Mouse (Mus musculus) neural tube, embryonic 15.5 days (tissue): ENCODE data around the gene Myadm. TPM values are rescaled to one million over a fixed set of nuclear protein-coding genes. Genes with fewer than 3 reads are reported as not detected.

Source experiments
- ATAC-seq: fragments of 200-750 bp; cut with Nextera tagmentation; 2 replicates; pipeline ENCODE4 v1.8.0; 2017; ENCODE audit warnings: mild to moderate bottlenecking, moderate TSS enrichment, moderate library complexity; ENCODE audit not compliant: low FRiP score
- H3K27ac ChIP-seq: fragments of 300-500 bp; sonication (generic); replicated peaks from 2 replicates; pipeline ENCODE4 v1.5.1; 2015; ENCODE audit warnings: mild to moderate bottlenecking, inconsistent platforms
- H3K27me3 ChIP-seq: fragments of 300-500 bp; sonication (generic); replicated peaks from 2 replicates; pipeline ENCODE4 v1.6.1; 2015; ENCODE audit warnings: inconsistent platforms
- H3K36me3 ChIP-seq: fragments of 300-500 bp; sonication (generic); 2 replicates; pipeline ENCODE4 v1.6.1; 2015; ENCODE audit warnings: inconsistent platforms
- H3K4me1 ChIP-seq: fragments of 300-500 bp; sonication (generic); 2 replicates; pipeline ENCODE4 v1.6.1; 2015; ENCODE audit warnings: inconsistent platforms
- H3K4me2 ChIP-seq: fragments of 300-500 bp; sonication (generic); 2 replicates; pipeline ENCODE4 v1.6.1; 2015; ENCODE audit warnings: inconsistent platforms, mild to moderate bottlenecking, moderate library complexity
- H3K4me3 ChIP-seq: fragments of 300-500 bp; sonication (generic); replicated peaks from 2 replicates; pipeline ENCODE4 v1.5.1; 2015; ENCODE audit warnings: mild to moderate bottlenecking, inconsistent platforms
- H3K9ac ChIP-seq: fragments of 300-500 bp; sonication (generic); replicated peaks from 2 replicates; pipeline ENCODE4 v1.6.1; 2015; ENCODE audit warnings: mild to moderate bottlenecking, inconsistent platforms
- H3K9me3 ChIP-seq: fragments of 300-500 bp; sonication (generic); replicated peaks from 2 replicates; pipeline ENCODE4 v1.6.1; 2016; ENCODE audit warnings: inconsistent platforms
- WGBS: fragments of 180-500 bp; shearing (Covaris S2); methylation state at CpG from one replicate; pipeline ENCODE4 v1.1.7; 2015; ENCODE audit warnings: mixed read lengths; 5-methylcytosine and 5-hydroxymethylcytosine counted together
- polyA plus RNA-seq: library from polyadenylated mRNA; unstranded; fragments of >200 nt; fragmentation: Nextera tagmentation; extraction: Ambion mirVana; gene quantifications from 2 replicates; pipeline ENCODE4 v1.2.1, GENCODE M21; 2015

Myadm gene
- polyA plus RNA-seq, 1 experiment from 2014 or later: 43.9 TPM

DNA sequence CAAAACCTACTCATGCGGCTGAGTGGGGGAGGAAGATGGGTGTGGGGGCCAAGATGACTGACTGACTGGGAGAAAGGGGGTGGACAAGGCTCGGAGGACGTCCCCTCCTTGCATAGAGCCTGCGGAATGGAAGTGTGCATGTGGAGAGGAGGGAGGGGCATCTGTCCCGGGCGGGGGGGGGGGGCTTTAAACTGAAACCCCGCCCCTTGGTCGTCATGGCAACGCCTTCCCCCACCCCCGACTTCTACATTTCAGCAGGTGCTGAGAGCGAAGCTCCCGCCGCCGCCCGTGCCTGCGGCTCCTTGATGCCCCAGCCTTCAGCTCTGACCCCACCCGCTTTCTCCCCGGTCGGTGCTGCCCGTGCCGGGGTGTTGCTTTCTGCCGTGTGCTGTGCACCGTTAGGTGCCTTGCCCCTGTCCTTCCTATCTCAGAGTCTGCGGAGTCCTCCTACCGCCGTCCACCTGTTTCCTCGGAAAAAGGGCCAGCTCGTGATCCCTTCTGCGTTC is 14.4 kb downstream of the Myadm start:
- H3K9me3 ChIP-seq: no peaks in the 10 kb centered on the region
- H3K4me3 ChIP-seq: peak overlapping the region; percentile 45
- H3K27me3 ChIP-seq: peaks cover 30% of the 10 kb centered on the region
- peak overlapping the region; percentile 95 for H3K4me2 ChIP-seq
- 0 out of 2 replicates have a peak, but pooled peaks cover 9% of the 10 kb centered on the region for H3K36me3 ChIP-seq
- ATAC-seq: peak; percentile 58
- H3K9ac ChIP-seq: peak overlapping the region; percentile 47
- peaks cover 40% of the 10 kb centered on the region for H3K4me1 ChIP-seq
- H3K27ac ChIP-seq: no peak overlapping the region
- WGBS: under 1% methylated on average over 21 of the region's 29 CpGs

DNA sequence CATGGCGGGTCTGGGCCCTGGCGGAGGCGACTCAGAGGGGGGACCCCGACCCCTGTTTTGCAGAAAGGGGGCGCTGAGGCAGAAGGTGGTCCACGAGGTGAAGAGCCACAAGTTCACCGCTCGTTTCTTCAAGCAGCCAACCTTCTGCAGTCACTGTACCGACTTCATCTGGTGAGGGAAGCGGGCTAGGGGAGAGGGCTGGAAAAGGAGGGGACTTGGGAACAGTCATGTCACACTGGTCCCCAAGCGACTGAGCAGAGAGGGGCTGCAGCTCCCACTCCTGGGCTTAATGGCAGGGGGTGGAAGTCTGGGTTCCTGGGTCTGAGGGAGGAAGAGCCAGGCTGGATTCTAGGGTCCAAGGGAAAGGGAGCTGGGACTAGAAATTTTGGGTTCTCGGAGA is 14.9 kb downstream of the Myadm start:
- Histone ChIP-seq H3K27me3 (peaks cover 30% of the 10 kb centered on the region), H3K9me3 (no peaks in the 10 kb centered on the region), H3K27ac (no peak overlapping the region), H3K9ac (peak overlapping the region; percentile 47), H3K4me2 (peak overlapping the region; percentile 95), H3K4me1 (peaks cover 37% of the 10 kb centered on the region), H3K36me3 (0 out of 2 replicates have a peak, but pooled peaks cover 5% of the 10 kb centered on the region), H3K4me3 (peak overlapping the region; percentile 45)
- peak; percentile 42 for ATAC-seq
- 4% methylated on average over 12 of the region's 12 CpGs for WGBS

DNA sequence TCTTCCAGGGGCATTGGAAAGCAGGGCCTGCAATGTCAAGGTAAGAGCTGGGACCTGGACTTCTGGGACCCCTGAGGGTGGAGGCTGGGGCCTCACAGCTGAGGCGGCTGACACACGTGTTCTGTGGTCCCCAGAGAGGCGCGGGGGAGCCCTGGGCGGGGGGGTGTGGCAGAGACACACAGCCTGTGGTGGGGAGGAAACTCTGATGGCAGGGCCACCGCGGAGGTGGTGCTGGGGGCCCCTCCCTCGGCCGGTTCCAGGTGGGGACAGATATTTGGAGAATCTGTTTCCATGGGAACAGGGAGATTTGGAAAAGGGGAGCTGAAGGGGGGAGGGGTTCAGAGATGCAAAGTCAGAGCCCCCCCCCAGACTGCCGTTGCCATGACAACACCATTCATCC is 15.4 kb downstream of the Myadm start:
- Histone ChIP-seq H3K9ac (peak overlapping the region; percentile 47; the same call in 1 of the 2 replicates), H3K27ac (no peak overlapping the region), H3K36me3 (0 out of 2 replicates have a peak, but pooled peaks cover 2% of the 10 kb centered on the region), H3K4me3 (peak overlapping the region; percentile 45), H3K27me3 (peaks cover 30% of the 10 kb centered on the region), H3K9me3 (no peaks in the 10 kb centered on the region), H3K4me1 (peaks cover 37% of the 10 kb centered on the region), H3K4me2 (peak overlapping the region; percentile 95)
- peak; percentile 20; the same call in 1 of the 2 replicates for ATAC-seq
- WGBS: 10% methylated on average over 10 of the region's 10 CpGs

DNA sequence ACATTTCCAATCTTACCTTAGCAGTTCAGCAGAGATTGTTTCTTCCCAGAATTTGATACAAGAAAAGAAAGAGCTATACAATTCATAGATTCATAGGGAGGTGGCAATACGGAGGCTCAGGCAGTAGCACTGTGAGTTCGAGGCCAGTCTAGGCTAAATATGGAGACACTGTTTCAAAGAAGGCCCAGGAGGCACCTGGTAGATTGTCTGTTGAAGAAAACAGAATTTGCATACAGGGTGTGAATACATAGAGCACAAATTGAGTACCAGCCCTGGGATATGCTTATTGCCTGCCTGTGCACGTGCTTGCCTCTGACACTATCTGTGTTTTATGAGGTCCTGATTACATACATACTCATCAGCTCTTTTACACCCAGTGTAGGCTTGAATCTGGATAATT is 17.5 kb downstream of the Myadm start:
- WGBS: 60% methylated on average over 3 of the region's 3 CpGs
- H3K27me3 ChIP-seq: peaks cover 24% of the 10 kb centered on the region; the same call in 1 of the 2 replicates
- H3K4me2 ChIP-seq: no peak overlapping the region
- peaks cover 35% of the 10 kb centered on the region for H3K4me1 ChIP-seq
- no peaks in the 10 kb centered on the region for H3K9me3 ChIP-seq
- ATAC-seq: no peak
- no peak overlapping the region for H3K27ac ChIP-seq
- no peak overlapping the region for H3K9ac ChIP-seq
- no peak overlapping the region for H3K4me3 ChIP-seq
- no peaks in the 10 kb centered on the region for H3K36me3 ChIP-seq

DNA sequence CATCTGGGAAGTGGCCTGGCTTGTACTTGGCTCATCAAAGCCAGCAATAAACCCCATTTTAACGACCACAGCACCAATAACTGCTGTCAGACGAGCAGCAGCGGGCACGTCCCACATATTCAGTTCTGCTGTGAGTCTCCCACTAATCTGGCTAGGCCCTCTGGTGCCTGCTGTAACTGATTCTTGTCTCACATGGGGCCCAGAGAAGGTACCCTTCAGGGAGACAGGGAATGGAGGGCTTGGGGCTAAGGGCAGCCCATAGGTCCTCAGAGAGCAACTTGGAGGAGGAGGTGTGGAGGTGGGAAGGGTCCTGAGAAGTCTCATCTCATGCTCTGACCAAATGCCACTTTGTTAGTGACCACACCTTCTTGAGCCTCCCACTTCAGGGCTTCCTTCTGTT is 19.8 kb downstream of the Myadm start:
- ATAC-seq: no peak
- no peak overlapping the region for H3K4me2 ChIP-seq
- no peak overlapping the region for H3K9ac ChIP-seq
- H3K4me1 ChIP-seq: peaks cover 13% of the 10 kb centered on the region
- H3K27me3 ChIP-seq: peaks cover 22% of the 10 kb centered on the region; the same call in 1 of the 2 replicates
- no peaks in the 10 kb centered on the region for H3K36me3 ChIP-seq
- WGBS: 17% methylated on average over 4 of the region's 4 CpGs
- no peak overlapping the region for H3K4me3 ChIP-seq
- H3K27ac ChIP-seq: no peak overlapping the region
- no peaks in the 10 kb centered on the region for H3K9me3 ChIP-seq

DNA sequence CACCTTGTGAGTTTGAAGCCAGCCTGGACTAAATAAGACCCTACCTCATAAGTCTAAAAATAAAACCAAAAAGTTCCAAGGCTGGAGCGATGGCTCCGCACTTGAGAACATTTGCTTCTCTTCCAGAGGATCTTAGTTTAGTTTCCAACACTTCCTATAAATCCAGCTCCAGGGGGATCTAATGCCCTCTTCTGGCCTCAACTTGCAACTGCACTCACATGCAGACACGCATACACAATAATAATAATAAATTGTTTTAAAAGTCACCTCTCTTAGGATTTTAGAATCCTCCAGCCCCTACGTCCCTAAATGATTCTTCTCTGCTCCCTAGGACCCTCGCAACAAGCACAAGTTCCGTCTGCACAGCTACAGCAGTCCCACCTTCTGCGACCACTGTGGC is 21.4 kb downstream of the Myadm start:
- 96% methylated on average over 7 of the region's 7 CpGs for WGBS
- no peak overlapping the region for H3K4me3 ChIP-seq

DNA sequence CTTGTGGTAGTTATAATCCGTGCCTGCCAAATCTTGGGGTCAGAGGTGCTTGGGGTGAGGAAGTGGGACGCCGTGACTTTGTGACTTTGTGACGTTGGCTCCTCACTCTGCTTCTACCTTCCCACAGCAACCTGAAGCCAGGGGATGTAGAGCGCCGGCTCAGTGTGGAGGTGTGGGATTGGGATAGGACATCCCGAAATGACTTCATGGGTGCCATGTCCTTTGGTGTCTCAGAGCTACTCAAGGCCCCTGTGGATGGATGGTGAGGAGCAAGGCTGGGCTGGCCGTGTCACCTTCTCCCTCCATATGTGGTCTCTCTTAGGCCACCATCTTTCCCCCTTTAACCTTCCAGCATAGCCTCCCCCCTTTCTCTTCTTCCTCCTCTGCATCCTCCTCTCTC is 24.7 kb downstream of the Myadm start:
- H3K4me3 ChIP-seq: no peak overlapping the region
- H3K27ac ChIP-seq: no peak overlapping the region
- no peak overlapping the region for H3K4me2 ChIP-seq
- H3K27me3 ChIP-seq: no peaks in the 10 kb centered on the region
- no peaks in the 10 kb centered on the region for H3K9me3 ChIP-seq
- no peaks in the 10 kb centered on the region for H3K36me3 ChIP-seq
- H3K4me1 ChIP-seq: no peaks in the 10 kb centered on the region
- no peak overlapping the region for H3K9ac ChIP-seq
- WGBS: 89% methylated on average over 8 of the region's 8 CpGs
- ATAC-seq: peak; percentile 17; the same call in 1 of the 2 replicates

More for the DNA sequence above, 21.4 kb downstream of the Myadm start:
- Histone ChIP-seq H3K4me1 (no peaks in the 10 kb centered on the region; the same call in 1 of the 2 replicates), H3K9ac (no peak overlapping the region), H3K27me3 (peaks cover 11% of the 10 kb centered on the region; the same call in 1 of the 2 replicates), H3K36me3 (no peaks in the 10 kb centered on the region), H3K27ac (no peak overlapping the region), H3K9me3 (no peaks in the 10 kb centered on the region), H3K4me2 (no peak overlapping the region)
- ATAC-seq: no peak

DNA sequence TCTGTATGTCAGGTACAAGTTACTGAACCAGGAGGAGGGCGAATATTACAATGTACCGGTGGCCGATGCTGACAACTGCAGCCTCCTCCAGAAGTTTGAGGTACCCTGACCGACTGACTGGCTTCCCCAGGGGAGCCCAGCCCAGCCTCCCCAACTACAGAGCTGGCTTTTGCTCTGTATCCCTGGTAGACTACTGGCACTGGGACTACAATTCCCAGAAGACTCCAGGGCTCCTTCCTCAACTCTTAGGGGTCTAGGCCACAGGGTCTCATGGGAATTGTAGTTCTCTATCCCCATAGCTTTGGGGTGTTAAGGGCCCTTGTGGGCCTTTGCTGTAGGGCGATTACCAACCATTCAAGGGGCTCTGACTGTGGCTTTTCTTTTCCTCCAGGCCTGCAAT is 25.2 kb downstream of the Myadm start:
- peak; percentile 61; the same call in 1 of the 2 replicates for ATAC-seq
- 62% methylated on average over 5 of the region's 5 CpGs for WGBS

DNA sequence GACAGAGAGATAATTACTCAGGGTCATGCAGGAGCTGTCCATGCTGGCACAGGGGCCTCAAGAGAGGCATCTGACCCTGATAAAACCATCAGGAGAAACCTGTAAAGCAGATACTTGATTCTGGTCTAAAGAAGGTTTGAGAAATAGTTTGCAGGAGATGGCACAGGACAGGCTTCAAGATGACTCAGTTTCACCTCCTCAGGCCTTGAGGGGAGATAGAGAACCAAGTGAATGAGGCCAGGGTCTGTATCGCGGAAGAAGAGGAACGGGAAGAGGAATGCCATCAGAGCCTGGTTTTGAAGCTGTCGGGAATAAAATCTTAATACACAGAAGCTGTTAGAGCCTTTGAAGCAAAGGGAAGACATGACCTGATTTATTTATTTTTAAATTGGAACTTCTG is 28.8 kb downstream of the Myadm start:
- H3K4me2 ChIP-seq: no peak overlapping the region
- H3K4me1 ChIP-seq: no peaks in the 10 kb centered on the region
- H3K27me3 ChIP-seq: no peaks in the 10 kb centered on the region
- no peak overlapping the region for H3K4me3 ChIP-seq
- H3K27ac ChIP-seq: no peak overlapping the region
- no peak for ATAC-seq
- H3K9ac ChIP-seq: no peak overlapping the region
- WGBS: 42% methylated on average over 4 of the region's 4 CpGs
- peaks cover 6% of the 10 kb centered on the region; the same call in 1 of the 2 replicates for H3K36me3 ChIP-seq
- H3K9me3 ChIP-seq: no peaks in the 10 kb centered on the region

More for the DNA sequence above, 25.2 kb downstream of the Myadm start:
- H3K4me2 ChIP-seq: no peak overlapping the region
- H3K9ac ChIP-seq: no peak overlapping the region
- H3K36me3 ChIP-seq: no peaks in the 10 kb centered on the region
- no peak overlapping the region for H3K4me3 ChIP-seq
- H3K27ac ChIP-seq: no peak overlapping the region
- H3K27me3 ChIP-seq: no peaks in the 10 kb centered on the region
- H3K4me1 ChIP-seq: no peaks in the 10 kb centered on the region
- H3K9me3 ChIP-seq: no peaks in the 10 kb centered on the region

DNA sequence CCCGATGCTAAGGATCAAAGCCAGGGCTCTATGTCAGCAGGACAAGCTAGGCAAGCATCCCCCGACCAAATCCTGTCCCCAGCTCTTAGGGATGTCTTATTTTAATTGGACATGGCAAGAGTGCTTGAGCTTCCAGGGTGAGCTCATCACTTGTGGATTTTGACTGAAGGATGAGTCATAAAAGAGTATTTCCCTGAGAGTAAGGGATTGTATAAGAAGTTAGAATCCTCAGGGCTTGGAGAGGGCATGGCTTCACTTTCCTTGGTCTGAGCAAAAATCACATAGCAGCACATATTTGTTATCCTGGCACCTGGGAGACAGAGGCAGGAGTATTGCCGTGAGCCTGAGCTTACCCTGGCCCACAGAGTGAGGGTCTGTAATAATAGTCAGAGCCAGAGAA is 32.0 kb downstream of the Myadm start:
- ATAC-seq: no peak
- 78% methylated on average over 3 of the region's 3 CpGs for WGBS
- no peaks in the 10 kb centered on the region for H3K27me3 ChIP-seq

DNA sequence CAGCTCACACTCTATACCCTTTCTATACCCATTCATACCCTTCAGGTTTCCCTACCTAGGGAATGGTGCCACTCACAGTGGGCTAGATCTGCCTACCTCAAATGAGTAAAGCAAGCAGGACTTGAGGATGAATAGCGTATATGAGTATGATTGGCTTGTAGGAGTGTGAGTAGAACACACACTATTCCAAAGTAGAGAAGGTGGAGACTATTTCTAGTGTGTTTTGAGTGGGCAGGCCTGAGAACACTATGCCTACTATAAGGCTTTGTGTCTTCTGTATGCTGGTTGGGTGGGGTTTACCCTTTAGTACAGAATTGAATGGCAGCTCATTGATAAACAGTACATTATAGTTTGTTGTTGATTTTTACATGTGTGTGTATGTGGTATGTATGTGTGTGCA is 34.9 kb downstream of the Myadm start:
- no peak for ATAC-seq
- 74% methylated on average over 1 of the region's 1 CpGs for WGBS
- Histone ChIP-seq H3K4me3 (no peak overlapping the region), H3K4me1 (no peaks in the 10 kb centered on the region), H3K4me2 (no peak overlapping the region), H3K36me3 (peaks cover 19% of the 10 kb centered on the region), H3K27me3 (no peaks in the 10 kb centered on the region), H3K9me3 (no peaks in the 10 kb centered on the region), H3K27ac (no peak overlapping the region), H3K9ac (no peak overlapping the region)

More for the DNA sequence above, 32.0 kb downstream of the Myadm start:
- peaks cover 16% of the 10 kb centered on the region for H3K36me3 ChIP-seq
- no peaks in the 10 kb centered on the region for H3K9me3 ChIP-seq
- H3K9ac ChIP-seq: no peak overlapping the region
- H3K27ac ChIP-seq: no peak overlapping the region
- no peak overlapping the region for H3K4me2 ChIP-seq
- H3K4me1 ChIP-seq: no peaks in the 10 kb centered on the region
- H3K4me3 ChIP-seq: no peak overlapping the region

DNA sequence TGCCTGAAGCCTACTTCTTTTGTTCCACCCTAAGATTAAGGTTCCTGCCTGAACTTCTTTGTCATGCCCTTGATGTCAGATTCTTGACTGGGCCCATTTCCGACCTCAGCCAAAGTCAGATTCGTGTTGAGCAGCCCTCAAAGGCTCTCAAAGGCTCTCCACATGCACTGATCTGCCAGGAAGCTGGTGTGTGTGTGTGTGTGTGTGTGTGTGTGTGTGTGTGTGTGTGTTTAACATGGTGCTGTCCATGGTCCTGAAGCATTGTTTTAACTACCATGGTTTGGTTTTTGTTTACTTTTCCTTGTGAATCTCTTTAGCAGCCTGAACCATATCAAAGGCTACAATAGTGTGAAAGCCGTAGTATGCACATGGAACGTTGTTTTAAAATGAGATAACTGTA is 39.1 kb downstream of the Myadm start:
- Histone ChIP-seq H3K9ac (no peak overlapping the region), H3K4me1 (peaks cover 11% of the 10 kb centered on the region), H3K27me3 (peaks cover 10% of the 10 kb centered on the region), H3K36me3 (peaks cover 10% of the 10 kb centered on the region), H3K4me2 (no peak overlapping the region), H3K27ac (no peak overlapping the region), H3K9me3 (no peaks in the 10 kb centered on the region), H3K4me3 (no peak overlapping the region)
- ATAC-seq: no peak
- WGBS: 72% methylated on average over 4 of the region's 4 CpGs
